Mouse (Mus musculus) ES-E14 (cell line): ENCODE results near the gene Hist2h2be. TPM values are rescaled to one million over a fixed set of nuclear protein-coding genes. Genes with fewer than 3 reads are reported as not detected.
A peak's percentile ranks its signal among the peaks of the same experiment; 100 is the strongest.

ENCODE experiments used
- DNase-seq: peaks from one replicate; pipeline ENCODE4 v3.0.0-alpha.2; 2013; ENCODE audit warnings: low read depth, low spot score
- H3K27ac ChIP-seq: 2 replicates; pipeline ENCODE4 v1.5.1; 2012; ENCODE audit warnings: low read depth, mild to moderate bottlenecking, low read length, moderate library complexity, mixed read lengths; ENCODE audit not compliant: poor library complexity, insufficient read depth, severe bottlenecking
- H3K36me3 ChIP-seq: 2 replicates; pipeline ENCODE4 v1.6.1; 2012; ENCODE audit warnings: mild to moderate bottlenecking, low read length, moderate library complexity, mixed read lengths; ENCODE audit not compliant: control insufficient read depth, poor library complexity, insufficient read depth, severe bottlenecking
- H3K4me1 ChIP-seq, 2 experiments: fragments of 150-350 bp in 1 of 2; sonication (generic) in 1 of 2; 2 replicates each; pipeline ENCODE4 v1.6.1; 2012; ENCODE audit warnings: low read length in 2 of 2, mild to moderate bottlenecking in 1 of 2, mixed read lengths in 1 of 2; ENCODE audit not compliant: control insufficient read depth in 2 of 2, insufficient read depth in 2 of 2, poor library complexity in 1 of 2
- H3K4me3 ChIP-seq, 2 experiments: fragments of 150-350 bp in 1 of 2; sonication (generic) in 1 of 2; 2 replicates each; pipeline ENCODE4 v1.5.1; 2012; ENCODE audit warnings: low read length in 2 of 2, low read depth in 1 of 2, mild to moderate bottlenecking in 1 of 2, mixed read lengths in 1 of 2; ENCODE audit not compliant: insufficient read depth in 1 of 2, poor library complexity in 1 of 2, severe bottlenecking in 1 of 2
- H3K9ac ChIP-seq: 2 replicates; pipeline ENCODE4 v1.6.1; 2012; ENCODE audit warnings: low read depth, mild to moderate bottlenecking, low read length, mixed read lengths; ENCODE audit not compliant: poor library complexity, insufficient read depth, severe bottlenecking
- H3K9me3 ChIP-seq: fragments of 150-350 bp; sonication (generic); 2 replicates; pipeline ENCODE4 v1.6.1; 2012; ENCODE audit warnings: low read depth, mild to moderate bottlenecking, low read length; ENCODE audit not compliant: control insufficient read depth, insufficient read depth
- CHD2 ChIP-seq: IDR thresholded peaks from 2 replicates; pipeline ENCODE4 v1.6.1; 2014; ENCODE audit warnings: mild to moderate bottlenecking, low read depth, low read length, inconsistent platforms
- HCFC1 ChIP-seq: IDR thresholded peaks from 2 replicates; pipeline ENCODE4 v1.6.1; 2012; ENCODE audit warnings: low read length, inconsistent platforms, borderline replicate concordance; ENCODE audit not compliant: insufficient read depth
- MAFK ChIP-seq: IDR thresholded peaks from 2 replicates; pipeline ENCODE4 v1.6.1; 2014; ENCODE audit warnings: mild to moderate bottlenecking, low read depth, low read length, inconsistent platforms; ENCODE audit not compliant: insufficient read depth
- ZC3H11A ChIP-seq: IDR thresholded peaks from 2 replicates; pipeline ENCODE4 v1.6.1; 2012; ENCODE audit warnings: low read depth, mild to moderate bottlenecking, inconsistent platforms, low read length, borderline replicate concordance
- ZNF384 ChIP-seq: IDR thresholded peaks from 2 replicates; pipeline ENCODE4 v1.6.1; 2012; ENCODE audit warnings: low read depth, low read length, inconsistent platforms
- in situ Hi-C, 2 experiments: fragments of 600-800 bp; cut with MboI; formaldehyde crosslinking; loops; one replicate each; pipeline ENCODE4 v1.15.1; 2025; ENCODE audit warnings: low sequenced_read_pairs in 2 of 2, inconsistent platforms in 1 of 2; ENCODE audit not compliant: unreplicated experiment in 2 of 2
- total RNA-seq: library from RNA; depleted of rRNA; stranded (reverse); fragments of 300-350 nt; gene quantifications from 2 replicates; pipeline ENCODE4 v1.2.3, GENCODE M21; 2012

Gene Hist2h2be
- total RNA-seq, 1 experiment, result 0.80 TPM

DNA sequence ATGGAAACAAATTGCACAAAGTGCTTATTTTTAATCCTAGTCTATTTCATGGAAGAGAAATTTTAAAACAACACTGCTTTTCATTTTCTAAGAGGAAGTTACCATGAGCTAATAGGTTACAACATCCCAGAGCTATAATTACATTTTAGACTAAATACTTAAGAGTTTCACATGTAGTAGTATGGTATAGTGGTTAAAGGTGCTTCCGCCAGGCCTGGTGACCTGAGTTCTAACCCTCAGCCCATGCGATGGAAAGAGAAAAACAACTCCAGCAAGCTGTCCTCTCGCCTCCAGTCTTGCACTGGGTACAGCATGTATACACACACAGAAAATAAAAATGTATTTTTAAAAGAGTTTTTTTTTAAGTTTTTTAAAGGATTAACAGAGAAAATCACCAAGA, 30.9 kb downstream of the Hist2h2be start:
- H3K9ac ChIP-seq, result no peak overlapping the region
- no peak overlapping the region for H3K4me3 ChIP-seq
- H3K27ac ChIP-seq, result no peak overlapping the region
- no peak for DNase-seq
- in situ Hi-C loops, result no loop called here
- H3K9me3 ChIP-seq, result no peaks in the 10 kb centered on the region
- TF ChIP-seq MAFK (no peak), CHD2 (no peak), ZNF384 (no peak), HCFC1 (no peak), ZC3H11A (no peak)
- no peaks in the 10 kb centered on the region for H3K36me3 ChIP-seq
- H3K4me1 ChIP-seq, result peaks cover 2 to 3% of the 10 kb centered on the region in 2 experiments; a peak in 1 of 4 replicates

DNA sequence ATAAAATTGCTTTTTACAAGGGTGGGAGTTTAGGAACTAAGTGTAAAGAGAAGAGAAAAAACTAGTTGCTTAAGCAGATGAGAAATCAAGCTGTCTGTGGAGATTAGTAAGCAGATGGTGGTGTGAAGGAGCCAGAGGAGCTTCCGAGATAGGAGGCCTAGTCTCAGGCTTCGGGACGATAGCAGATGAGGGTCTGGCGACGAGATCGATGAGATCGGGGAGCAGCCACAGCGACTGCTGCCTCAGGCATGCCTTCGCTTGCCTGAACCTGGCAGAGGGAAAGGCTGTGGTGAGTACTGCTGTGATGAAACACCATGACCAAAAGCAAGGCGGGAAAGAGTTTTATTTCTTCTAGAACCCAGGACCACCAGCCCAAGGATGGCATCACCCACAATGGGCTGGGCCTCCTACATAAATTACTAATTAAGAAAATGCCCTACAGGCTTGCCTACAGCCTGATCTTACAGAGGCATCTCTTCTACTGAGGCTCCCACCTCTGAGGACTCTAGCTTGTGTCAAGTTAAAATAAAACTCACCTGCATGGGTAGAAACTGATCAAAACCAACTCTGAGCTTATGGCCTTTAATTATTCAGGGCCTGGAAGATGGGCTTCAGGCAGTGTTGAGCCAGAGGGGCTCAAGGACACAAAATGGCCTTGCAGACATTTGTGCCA, 33.9 kb downstream of the Hist2h2be start:
- Histone ChIP-seq H3K4me3 (peak overlapping the region; percentile 49 to 54), H3K9ac (peak overlapping the region; percentile 66), H3K36me3 (no peaks in the 10 kb centered on the region), H3K9me3 (no peaks in the 10 kb centered on the region), H3K27ac (no peak overlapping the region), H3K4me1 (peaks cover 2 to 3% of the 10 kb centered on the region in 2 experiments; a peak in 1 of 4 replicates)
- in situ Hi-C loops, result no loop called here
- TF ChIP-seq ZNF384 (no peak), HCFC1 (peak; percentile 68; the same call in 1 of the 2 replicates)
- DNase-seq, result no peak

DNA sequence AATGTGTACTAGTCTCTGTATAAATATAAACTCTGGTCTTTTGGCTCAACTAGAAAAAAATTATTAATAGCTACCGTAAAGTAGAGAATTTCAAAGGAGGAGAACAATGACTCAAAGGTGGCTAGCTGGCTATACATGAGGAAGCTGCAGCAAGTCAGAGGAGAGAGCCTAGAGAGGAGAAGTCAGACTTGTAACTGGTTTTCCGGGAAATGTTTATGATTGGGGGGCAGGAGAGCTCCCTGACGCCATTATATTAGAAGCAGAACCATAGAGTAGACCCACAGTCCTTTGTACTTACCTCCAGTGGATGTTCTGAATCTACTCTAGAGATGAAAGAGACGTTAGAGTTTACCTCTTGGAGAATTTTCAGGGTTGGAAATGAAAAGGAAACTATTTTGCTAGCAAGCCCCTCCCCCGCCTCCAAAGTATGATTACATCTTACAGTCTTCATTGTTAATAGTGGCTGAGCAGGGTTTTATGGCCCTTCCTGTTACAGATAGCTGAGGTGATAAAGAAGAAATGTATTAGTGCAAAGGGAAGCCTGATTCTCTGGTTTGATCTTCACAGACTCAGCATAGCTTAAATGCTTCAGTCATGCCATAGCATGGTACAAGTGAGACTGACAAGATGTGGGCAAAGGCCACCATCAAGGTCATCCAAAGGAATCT, 35.1 kb downstream of the Hist2h2be start:
- DNase-seq, result no peak
- H3K4me3 ChIP-seq, result no peak overlapping the region
- H3K9ac ChIP-seq, result no peak overlapping the region
- H3K27ac ChIP-seq, result no peak overlapping the region
- H3K4me1 ChIP-seq, result peaks cover 2 to 3% of the 10 kb centered on the region in 2 experiments; a peak in 1 of 4 replicates
- H3K36me3 ChIP-seq, result no peaks in the 10 kb centered on the region
- in situ Hi-C loops, result no loop called here
- H3K9me3 ChIP-seq, result no peaks in the 10 kb centered on the region
- no peak for TF ChIP-seq CHD2
- no peak for TF ChIP-seq MAFK
- no peak for TF ChIP-seq ZNF384
- no peak for TF ChIP-seq ZC3H11A

DNA sequence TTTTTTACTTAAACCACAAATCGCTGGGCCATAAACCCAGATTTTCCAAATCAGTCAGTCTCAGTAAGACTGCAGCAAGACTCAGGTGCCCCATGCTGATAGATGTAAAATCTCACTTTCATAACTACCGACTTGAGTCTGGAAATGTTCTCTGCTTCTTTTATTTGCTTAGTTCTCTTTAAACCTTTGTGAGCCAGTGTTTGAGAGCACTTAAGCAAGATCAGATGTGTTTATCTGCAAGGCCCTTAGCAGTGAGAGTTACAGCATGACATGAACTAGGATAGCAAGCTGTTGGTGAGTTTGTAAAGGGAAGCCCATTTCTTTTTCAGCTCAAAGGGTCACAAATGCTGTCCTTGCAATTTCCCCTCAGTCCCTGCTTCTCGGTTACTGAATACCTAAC, 36.3 kb downstream of the Hist2h2be start:
- H3K4me3 ChIP-seq, result no peak overlapping the region
- H3K27ac ChIP-seq, result no peak overlapping the region
- no peaks in the 10 kb centered on the region for H3K36me3 ChIP-seq
- H3K9me3 ChIP-seq, result no peaks in the 10 kb centered on the region
- in situ Hi-C loops, result no loop called here
- TF ChIP-seq MAFK, result no peak
- TF ChIP-seq ZC3H11A, result no peak
- TF ChIP-seq CHD2, result no peak
- H3K4me1 ChIP-seq, result peaks cover 3 to 4% of the 10 kb centered on the region in 2 experiments; a peak in 1 of 4 replicates
- no peak for DNase-seq
- H3K9ac ChIP-seq, result no peak overlapping the region
